10 mouse cellular contexts compared by ENCODE assay signal in genomic region chr6:114343740-114344139, GRCm38 (mm10). TPM values are rescaled to one million over a fixed set of nuclear protein-coding genes. Genes with fewer than 3 reads are reported as not detected.
A peak's percentile ranks its signal among the peaks of the same experiment; 100 is the strongest.
DNase-seq lines count a peak whose midpoint lies in the region; ATAC-seq and TF ChIP-seq lines count a peak whose summit lies in the region.
"Had no signal": no experiment of that assay in that cellular context is flagged by ENCODE, and none has a peak within 500 bp of the region (broad histone marks: within the 10 kb centered on the region; RNA-seq: fewer than 3 reads in every experiment).

No protein-coding gene starts in this region.

- peak; percentile 87 for TF ChIP-seq CTCF in kidney, postnatal 0 days (IDR thresholded peaks at IDR 0.05; ENCODE audit: low read depth)
- TF ChIP-seq CTCF in cortical plate, adult 2 months (IDR thresholded peaks at IDR 0.05; ENCODE audit: extremely low read depth, insufficient read depth, low read length): peak; percentile 100

- peak; percentile 76 for DNase-seq in kidney, postnatal 0 days (ENCODE audit: low spot score)
- DNase-seq in kidney, adult 11 months: no peak
- peak; percentile 36 for DNase-seq in adipocyte (ENCODE audit: low spot score)
- peak; percentile 66 for DNase-seq in kidney, postnatal 10 days
- DNase-seq in lung, postnatal 36 days: peak; percentile 49
- DNase-seq in right cerebral cortex, postnatal 4 days: peak; percentile 65

- H3K27me3 ChIP-seq in kidney, postnatal 0 days (ENCODE audit: insufficient read depth, low read length): no peaks in the 10 kb centered on the region

- H3K4me3 ChIP-seq in kidney, postnatal 0 days (replicated peaks; ENCODE audit: low read depth, low read length): no peak overlapping the region
- H3K4me3 ChIP-seq in cortical plate, adult 2 months (ENCODE audit: insufficient read depth, low read length): no peak overlapping the region
- H3K4me3 ChIP-seq: embryonic facial prominence, embryonic 12.5 days had no signal

- no peak overlapping the region for H3K9ac ChIP-seq in kidney, postnatal 0 days (ENCODE audit: low read depth, low read length)
- H3K9ac ChIP-seq: embryonic facial prominence, embryonic 12.5 days had no signal

- ATAC-seq in kidney, postnatal 0 days (replicated peaks; ENCODE audit: low FRiP score, low read depth): no peak
- no peak for ATAC-seq in megakaryocyte progenitor cell, adult 5-6 weeks (replicated peaks; ENCODE audit: poor library complexity)

- no peak overlapping the region for H3K4me2 ChIP-seq in kidney, postnatal 0 days (ENCODE audit: low read length)
- H3K4me2 ChIP-seq: embryonic facial prominence, embryonic 12.5 days had no signal

- 11% methylated on average over 3 of the region's 3 CpGs for WGBS in kidney, postnatal 0 days

- no peaks in the 10 kb centered on the region for H3K4me1 ChIP-seq in kidney, postnatal 0 days (replicated peaks; ENCODE audit: insufficient read depth, low read length)
- H3K4me1 ChIP-seq in cortical plate, adult 2 months (ENCODE audit: control insufficient read depth, insufficient read depth, low read length): peaks cover 5% of the 10 kb centered on the region
- H3K4me1 ChIP-seq: embryonic facial prominence, embryonic 12.5 days had no signal

- H3K27ac ChIP-seq in kidney, postnatal 0 days: no peak overlapping the region
- no peak overlapping the region for H3K27ac ChIP-seq in cortical plate, adult 2 months (ENCODE audit: insufficient read depth, low read length)
- H3K27ac ChIP-seq: embryonic facial prominence, embryonic 12.5 days had no signal

- H3K9me3 ChIP-seq in kidney, postnatal 0 days (replicated peaks; ENCODE audit: low read length): no peaks in the 10 kb centered on the region
- H3K9me3 ChIP-seq: embryonic facial prominence, embryonic 12.5 days had no signal

- no peaks in the 10 kb centered on the region for H3K36me3 ChIP-seq in kidney, postnatal 0 days (ENCODE audit: insufficient read depth, low read length)
- H3K36me3 ChIP-seq: embryonic facial prominence, embryonic 12.5 days had no signal

- no peak for TF ChIP-seq POLR2A in cortical plate, adult 2 months (IDR thresholded peaks at IDR 0.05; ENCODE audit: extremely low read depth, insufficient read depth, low read length)

RNA-seq across cellular contexts. Expression of gene Hrh1, which starts 54.0 kb away (rescaled TPM):
- polyA plus RNA-seq in kidney, postnatal 0 days (2015; fragmentation: Nextera tagmentation; extraction: Ambion mirVana): 0.17 and 0.23 TPM in 2 replicates
- 18.8 and 19.5 TPM in 2 replicates for polyA plus RNA-seq in cortical plate, adult 2 months (2012; rRNA removed)
- total RNA-seq in megakaryocyte progenitor cell, adult 5-6 weeks (2015): 0.17 TPM in 1 of 2 replicates, not detected in the other
- total RNA-seq in megakaryocyte progenitor cell, adult 5-6 weeks (2017): 0.17 TPM in 1 of 2 replicates, not detected in the other
- polyA plus RNA-seq: liver, embryonic 16.5 days had no signal

Comparison
In these comparisons a context has a peak if more than half of its experiments do, and no peak if none do; other contexts are left out.
1. RNA of gene Hrh1, which starts 54.0 kb away (polyA plus RNA-seq): 18.8 to 19.5 TPM in cortical plate, adult 2 months; 0.17 to 0.23 TPM in kidney, postnatal 0 days; every median in the first group is over 10 times any median in the second.